Mouse (Mus musculus) bone marrow macrophage, adult 2 months (primary cell): Measurements from ENCODE around the gene S1pr3.

Experiments used
- CTCF ChIP-seq: IDR thresholded peaks from 2 replicates; pipeline ENCODE4 v1.5.1; 2012; ENCODE audit warnings: low read depth, mild to moderate bottlenecking, low read length, moderate library complexity
- POLR2A ChIP-seq: IDR thresholded peaks from 2 replicates; pipeline ENCODE4 v1.6.1; 2012; ENCODE audit warnings: mild to moderate bottlenecking, low read depth, low read length, borderline replicate concordance

GRCm38 (mm10) chr13:51408519-51409001 is at the start of gene S1pr3:
- no peak for TF ChIP-seq POLR2A
- no peak for TF ChIP-seq CTCF
